In genomic region chr4:132628830-132629229, GRCm38 (mm10) we compare ENCODE assay signal across 8 mouse cellular contexts. TPM values are rescaled to one million over a fixed set of nuclear protein-coding genes. Genes with fewer than 3 reads are reported as not detected.
DNase-seq lines count a peak whose midpoint lies in the region; ATAC-seq and TF ChIP-seq lines count a peak whose summit lies in the region.

No protein-coding gene starts in this region.

- ATAC-seq in hindbrain, embryonic 11.5 days (ENCODE audit: low FRiP score), result no peak
- no peak for ATAC-seq in hindbrain, embryonic 13.5 days (ENCODE audit: low FRiP score)
- ATAC-seq in liver, embryonic 12.5 days, result no peak
- ATAC-seq in cerebellum, adult (ENCODE audit: insufficient number of reproducible peaks, low FRiP score, low TSS enrichment), result no peak

- no peak for TF ChIP-seq POLR2A in spleen, adult 2 months (IDR thresholded peaks at IDR 0.05; ENCODE audit: low read depth, low read length)

- no peaks in the 10 kb centered on the region for H3K9me3 ChIP-seq in hindbrain, embryonic 11.5 days (ENCODE audit: control insufficient read depth, low read length)
- no peaks in the 10 kb centered on the region for H3K9me3 ChIP-seq in hindbrain, embryonic 13.5 days
- no peaks in the 10 kb centered on the region for H3K9me3 ChIP-seq in liver, embryonic 12.5 days (replicated peaks)

- WGBS in hindbrain, embryonic 11.5 days, result 18% methylated on average over 2 of the region's 2 CpGs
- WGBS in hindbrain, embryonic 13.5 days, result 18% methylated on average over 2 of the region's 2 CpGs
- 12% methylated on average over 2 of the region's 2 CpGs for WGBS in liver, embryonic 12.5 days (ENCODE audit: insufficient replicate concordance)
- WGBS in spleen, adult 2 months, result 21% methylated on average over 2 of the region's 2 CpGs

- H3K4me3 ChIP-seq in hindbrain, embryonic 11.5 days (ENCODE audit: low read depth, low read length), result no peak overlapping the region
- no peak overlapping the region for H3K4me3 ChIP-seq in hindbrain, embryonic 13.5 days
- H3K4me3 ChIP-seq in liver, embryonic 12.5 days, result no peak overlapping the region
- H3K4me3 ChIP-seq in spleen, adult 2 months (ENCODE audit: extremely low read depth, insufficient read depth, insufficient read length), result no peak overlapping the region

- H3K9ac ChIP-seq in hindbrain, embryonic 11.5 days (ENCODE audit: low read depth, low read length), result no peak overlapping the region
- H3K9ac ChIP-seq in hindbrain, embryonic 13.5 days, result no peak overlapping the region
- H3K9ac ChIP-seq in liver, embryonic 12.5 days, result no peak overlapping the region

- H3K36me3 ChIP-seq in hindbrain, embryonic 11.5 days (ENCODE audit: control insufficient read depth, insufficient read depth, low read length), result no peaks in the 10 kb centered on the region
- no peaks in the 10 kb centered on the region for H3K36me3 ChIP-seq in hindbrain, embryonic 13.5 days
- H3K36me3 ChIP-seq in liver, embryonic 12.5 days, result no peaks in the 10 kb centered on the region
- H3K36me3 ChIP-seq in spleen, adult 2 months (ENCODE audit: control insufficient read depth, insufficient read depth, low read length), result no peaks in the 10 kb centered on the region

- no peak overlapping the region for H3K4me2 ChIP-seq in hindbrain, embryonic 11.5 days (replicated peaks; ENCODE audit: low read depth, low read length)
- H3K4me2 ChIP-seq in hindbrain, embryonic 13.5 days, result no peak overlapping the region
- H3K4me2 ChIP-seq in liver, embryonic 12.5 days, result no peak overlapping the region

- peak; percentile 59; the same call in 1 of the 2 replicates for TF ChIP-seq CTCF in spleen, adult 2 months (IDR thresholded peaks at IDR 0.05; ENCODE audit: extremely low read depth, insufficient read depth, insufficient read length, insufficient replicate concordance)

- H3K4me1 ChIP-seq in hindbrain, embryonic 11.5 days (replicated peaks; ENCODE audit: control insufficient read depth, insufficient read depth, low read length), result no peaks in the 10 kb centered on the region
- no peaks in the 10 kb centered on the region for H3K4me1 ChIP-seq in hindbrain, embryonic 13.5 days (replicated peaks)
- H3K4me1 ChIP-seq in liver, embryonic 12.5 days, result peaks cover 43% of the 10 kb centered on the region
- H3K4me1 ChIP-seq in spleen, adult 2 months (ENCODE audit: control insufficient read depth, insufficient read depth, insufficient read length), result no peaks in the 10 kb centered on the region

- H3K27ac ChIP-seq in hindbrain, embryonic 11.5 days (ENCODE audit: low read depth, low read length), result no peak overlapping the region
- H3K27ac ChIP-seq in hindbrain, embryonic 13.5 days, result no peak overlapping the region
- H3K27ac ChIP-seq in liver, embryonic 12.5 days, result peak overlapping the region; percentile 1; the same call in 1 of the 2 replicates
- no peak overlapping the region for H3K27ac ChIP-seq in spleen, adult 2 months (ENCODE audit: insufficient read depth, low read length)

- DNase-seq in hindbrain, embryonic 11.5 days (ENCODE audit: low spot score), result peak; percentile 49
- peak; percentile 85 for DNase-seq in CD4-positive, CD25-positive, alpha-beta regulatory T cell, adult 2 months (ENCODE audit: low read depth, low spot score)
- peak; percentile 58 for DNase-seq in T-cell, adult 2 months (ENCODE audit: low spot score)
- DNase-seq in spleen, adult 2 months (ENCODE audit: low read depth in 1 of 2, low spot score in 2 of 2), result peak; percentile 26 to 38
- DNase-seq in layer of hippocampus, adult 18-20 months (ENCODE audit: low spot score in 2 of 2), result no peak

- no peaks in the 10 kb centered on the region for H3K27me3 ChIP-seq in hindbrain, embryonic 11.5 days (ENCODE audit: control insufficient read depth, insufficient read depth, low read length)
- H3K27me3 ChIP-seq in hindbrain, embryonic 13.5 days, result no peaks in the 10 kb centered on the region
- no peaks in the 10 kb centered on the region for H3K27me3 ChIP-seq in liver, embryonic 12.5 days (replicated peaks)
- no peaks in the 10 kb centered on the region for H3K27me3 ChIP-seq in spleen, adult 2 months (ENCODE audit: control insufficient read depth, insufficient read depth, low read length)

RNA-seq across cellular contexts. Expression of gene Eya3, which starts 10.0 kb away (rescaled TPM):
- polyA plus RNA-seq in hindbrain, embryonic 11.5 days (2014; fragmentation: Nextera tagmentation; extraction: Ambion mirVana), result 21.9 and 34.1 TPM in 2 replicates
- 17.0 and 17.1 TPM in 2 replicates for polyA plus RNA-seq in hindbrain, embryonic 13.5 days (2015; fragmentation: Nextera tagmentation; extraction: Ambion mirVana)
- polyA plus RNA-seq in liver, embryonic 12.5 days (2016; fragmentation: Nextera tagmentation; extraction: Ambion mirVana), result 21.1 and 25.6 TPM in 2 replicates
- 21.3 and 22.0 TPM in 2 replicates for polyA plus RNA-seq in spleen, adult 2 months (2012; rRNA removed)
- 10 to 100 TPM; 27.9 to 28.0 TPM for total RNA-seq in layer of hippocampus, adult 18-20 months (2021)

Comparison
In these comparisons a context has a peak if more than half of its experiments do, and no peak if none do; other contexts are left out.
1. DNase-seq: peak in hindbrain, embryonic 11.5 days (single experiment), CD4-positive, CD25-positive, alpha-beta regulatory T cell, adult 2 months (single experiment), T-cell, adult 2 months (single experiment) and spleen, adult 2 months (2 of 2); none in layer of hippocampus, adult 18-20 months (0 of 2).